Mouse (Mus musculus): ENCODE results near the gene Ipo11. TPM values are rescaled to one million over a fixed set of nuclear protein-coding genes. Genes with fewer than 3 reads are reported as not detected.

The Ipo11 gene
- polyA plus RNA-seq, 1 experiment from 2014 or later, result 73.4 TPM

DNA sequence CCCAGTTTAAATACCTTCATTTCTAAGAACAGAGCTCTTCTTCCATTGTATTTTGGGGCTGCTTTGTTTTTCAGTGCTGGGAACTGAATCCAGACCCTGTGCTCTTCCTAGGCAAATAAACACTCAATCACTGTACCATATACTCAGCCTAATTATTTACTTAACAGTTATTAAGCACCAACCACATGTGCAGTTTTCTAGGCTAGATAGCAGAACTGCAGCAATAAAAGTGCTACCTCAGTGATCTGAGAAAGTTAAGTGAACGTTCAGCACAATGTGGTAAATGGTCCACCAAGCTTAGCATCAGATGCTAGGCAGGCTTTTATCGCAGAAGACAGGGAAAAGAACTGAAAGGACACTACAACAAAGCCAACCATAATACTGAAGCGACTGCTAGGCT is 32.1 kb downstream of the Ipo11 start:
- no peak for DNase-seq
- no peak for TF ChIP-seq CTCF (IDR thresholded peaks at IDR 0.05; ENCODE audit: low read depth)
- Histone ChIP-seq H3K4me2 (no peak overlapping the region), H3K9me3 (ENCODE audit: low read depth, low read length) (no peaks in the 10 kb centered on the region), H3K36me3 (ENCODE audit: insufficient read depth) (peaks cover 45% of the 10 kb centered on the region), H3K4me1 (ENCODE audit: insufficient read depth) (no peaks in the 10 kb centered on the region), H3K4me3 (ENCODE audit: low read depth, low read length) (no peak overlapping the region), H3K27ac (ENCODE audit: low read depth) (no peak overlapping the region), H3K27me3 (ENCODE audit: insufficient read depth, low read length) (no peaks in the 10 kb centered on the region), H3K9ac (no peak overlapping the region)
- no peak for ATAC-seq (ENCODE audit: insufficient read depth)
- 87% methylated on average over 3 of the region's 3 CpGs for WGBS

DNA sequence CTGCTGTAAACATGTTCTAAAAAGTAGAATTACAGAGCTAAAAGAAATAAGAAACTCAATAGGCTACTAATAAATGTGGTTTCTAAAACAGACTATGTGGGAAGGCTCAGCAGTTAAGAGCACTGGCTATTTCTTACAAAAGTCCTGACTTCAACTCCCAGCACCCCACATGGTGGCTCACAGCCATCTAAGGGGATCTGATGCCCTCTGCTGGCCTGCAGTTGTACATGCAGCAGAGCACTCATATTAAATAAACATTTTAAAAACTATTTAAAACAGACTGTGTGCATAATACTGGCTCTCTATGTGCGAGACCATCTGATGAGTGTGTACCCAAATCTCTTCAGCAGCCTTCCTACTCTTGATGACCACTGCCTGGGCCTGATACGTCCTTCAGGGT is 42.5 kb downstream of the Ipo11 start:
- Histone ChIP-seq H3K9ac (no peak overlapping the region), H3K4me1 (ENCODE audit: insufficient read depth) (no peaks in the 10 kb centered on the region), H3K4me2 (no peak overlapping the region), H3K9me3 (ENCODE audit: low read depth, low read length) (no peaks in the 10 kb centered on the region), H3K27ac (ENCODE audit: low read depth) (no peak overlapping the region), H3K4me3 (ENCODE audit: low read depth, low read length) (no peak overlapping the region), H3K27me3 (ENCODE audit: insufficient read depth, low read length) (no peaks in the 10 kb centered on the region), H3K36me3 (ENCODE audit: insufficient read depth) (peaks cover 44% of the 10 kb centered on the region)
- TF ChIP-seq CTCF (IDR thresholded peaks at IDR 0.05; ENCODE audit: low read depth), result peak; percentile 41; the same call in 1 of the 2 replicates
- ATAC-seq (ENCODE audit: insufficient read depth) (no peak), DNase-seq (peak; percentile 10)
- WGBS, result 93% methylated on average over 2 of the region's 2 CpGs

- no peak overlapping the region for H3K9ac ChIP-seq
- no peak for TF ChIP-seq CTCF (IDR thresholded peaks at IDR 0.05; ENCODE audit: low read depth)
- no peak overlapping the region for H3K4me2 ChIP-seq
- H3K4me1 ChIP-seq (ENCODE audit: insufficient read depth), result no peaks in the 10 kb centered on the region
- 82% methylated on average over 5 of the region's 5 CpGs for WGBS
- H3K9me3 ChIP-seq (ENCODE audit: low read depth, low read length), result no peaks in the 10 kb centered on the region
- H3K4me3 ChIP-seq (ENCODE audit: low read depth, low read length), result no peak overlapping the region
- H3K27ac ChIP-seq (ENCODE audit: low read depth), result no peak overlapping the region
- H3K36me3 ChIP-seq (ENCODE audit: insufficient read depth), result peaks cover 44% of the 10 kb centered on the region
- ATAC-seq (ENCODE audit: insufficient read depth) (no peak), DNase-seq (no peak)
- no peaks in the 10 kb centered on the region for H3K27me3 ChIP-seq (ENCODE audit: insufficient read depth, low read length)
Observed at GRCm38 (mm10) chr13:106893701-106894100, 43.1 kb downstream of the Ipo11 start.

DNA sequence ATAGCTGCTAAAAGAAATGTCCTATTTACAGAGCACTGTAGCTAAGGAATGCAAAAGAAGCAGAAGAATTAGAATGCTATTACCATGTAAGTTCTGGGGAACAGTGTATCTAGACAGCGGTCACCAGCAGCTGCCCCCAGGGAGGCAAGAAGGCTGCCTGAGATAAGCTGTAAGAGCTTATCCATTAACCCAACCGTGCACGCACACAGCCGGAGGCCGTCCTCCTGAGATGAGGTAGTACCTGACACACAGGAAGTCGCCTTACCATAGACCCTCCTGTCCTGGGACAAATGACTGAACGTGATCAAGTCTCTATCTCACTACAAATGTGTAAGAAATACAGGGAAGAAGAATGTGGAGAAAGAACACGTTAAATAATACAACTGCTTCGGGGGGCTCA is 43.6 kb downstream of the Ipo11 start:
- no peak overlapping the region for H3K4me3 ChIP-seq (ENCODE audit: low read depth, low read length)
- ATAC-seq (ENCODE audit: insufficient read depth), result no peak; the same call in 1 of the 2 replicates
- no peaks in the 10 kb centered on the region for H3K9me3 ChIP-seq (ENCODE audit: low read depth, low read length)
- WGBS, result 78% methylated on average over 9 of the region's 9 CpGs
- H3K9ac ChIP-seq, result no peak overlapping the region
- peaks cover 44% of the 10 kb centered on the region for H3K36me3 ChIP-seq (ENCODE audit: insufficient read depth)
- H3K27ac ChIP-seq (ENCODE audit: low read depth), result no peak overlapping the region
- no peak overlapping the region for H3K4me2 ChIP-seq
- no peaks in the 10 kb centered on the region for H3K4me1 ChIP-seq (ENCODE audit: insufficient read depth)
- no peaks in the 10 kb centered on the region for H3K27me3 ChIP-seq (ENCODE audit: insufficient read depth, low read length)
- no peak for TF ChIP-seq CTCF (IDR thresholded peaks at IDR 0.05; ENCODE audit: low read depth)
- DNase-seq, result no peak

DNA sequence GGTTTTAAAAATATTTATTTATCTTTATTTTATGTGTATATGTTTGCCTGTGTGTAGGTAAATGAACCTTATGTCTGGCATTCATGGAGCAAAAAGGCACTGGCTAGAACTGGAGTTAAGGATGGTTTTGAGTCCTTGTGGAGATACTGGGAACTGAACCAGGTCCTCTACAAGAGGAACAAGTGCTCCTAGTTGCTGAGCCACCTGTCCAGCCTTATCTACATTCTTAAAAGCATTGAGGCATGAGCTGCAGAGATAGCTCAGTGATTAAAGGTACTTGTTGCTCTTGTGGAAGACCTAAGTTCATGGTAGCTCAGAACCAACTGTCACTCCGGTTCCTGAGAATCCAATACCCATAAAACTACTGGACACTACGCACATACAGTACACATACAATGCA is 49.4 kb downstream of the Ipo11 start:
- no peak for TF ChIP-seq CTCF (IDR thresholded peaks at IDR 0.05; ENCODE audit: low read depth)
- Histone ChIP-seq H3K27ac (ENCODE audit: low read depth) (no peak overlapping the region), H3K36me3 (ENCODE audit: insufficient read depth) (peaks cover 13% of the 10 kb centered on the region), H3K9ac (no peak overlapping the region), H3K4me3 (ENCODE audit: low read depth, low read length) (no peak overlapping the region), H3K27me3 (ENCODE audit: insufficient read depth, low read length) (no peaks in the 10 kb centered on the region), H3K4me2 (no peak overlapping the region), H3K4me1 (ENCODE audit: insufficient read depth) (no peaks in the 10 kb centered on the region), H3K9me3 (ENCODE audit: low read depth, low read length) (no peaks in the 10 kb centered on the region)
- ATAC-seq (ENCODE audit: insufficient read depth) (no peak), DNase-seq (no peak)
- WGBS, result 94% methylated on average over 2 of the region's 2 CpGs

GRCm38 (mm10) chr13:106884249-106884648 is 52.5 kb downstream of the Ipo11 start:
- DNase-seq, result no peak
- Histone ChIP-seq H3K9ac (no peak overlapping the region), H3K4me2 (no peak overlapping the region), H3K9me3 (ENCODE audit: low read depth, low read length) (no peaks in the 10 kb centered on the region), H3K27me3 (ENCODE audit: insufficient read depth, low read length) (no peaks in the 10 kb centered on the region), H3K27ac (ENCODE audit: low read depth) (no peak overlapping the region), H3K36me3 (ENCODE audit: insufficient read depth) (peaks cover 23% of the 10 kb centered on the region), H3K4me1 (ENCODE audit: insufficient read depth) (no peaks in the 10 kb centered on the region), H3K4me3 (ENCODE audit: low read depth, low read length) (no peak overlapping the region)
- WGBS, result 91% methylated on average over 4 of the region's 4 CpGs
- ATAC-seq (ENCODE audit: insufficient read depth), result no peak
- no peak for TF ChIP-seq CTCF (IDR thresholded peaks at IDR 0.05; ENCODE audit: low read depth)

DNA sequence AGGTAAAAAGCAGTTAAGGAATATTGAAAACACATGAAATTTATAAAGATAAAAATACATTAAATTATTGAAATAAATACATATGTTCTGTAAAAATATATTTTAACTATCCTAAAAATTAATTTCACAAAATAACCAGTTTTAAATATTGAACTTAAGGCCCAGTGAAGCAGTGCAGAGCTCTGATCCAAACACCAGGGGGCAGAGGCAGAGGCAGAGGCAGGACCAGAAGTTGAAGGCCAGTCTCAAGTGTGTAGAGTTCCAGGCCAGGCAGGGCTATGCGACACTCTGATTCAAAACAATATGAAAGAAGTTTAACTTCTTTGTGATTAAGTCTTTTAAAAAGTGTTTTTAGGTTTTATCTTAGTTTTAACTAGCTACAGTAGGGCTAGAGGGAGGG is 60.5 kb downstream of the Ipo11 start:
- H3K4me3 ChIP-seq (ENCODE audit: low read depth, low read length), result no peak overlapping the region
- H3K27me3 ChIP-seq (ENCODE audit: insufficient read depth, low read length), result no peaks in the 10 kb centered on the region
- TF ChIP-seq CTCF (IDR thresholded peaks at IDR 0.05; ENCODE audit: low read depth), result peak; percentile 37
- DNase-seq, result peak; percentile 7
- ATAC-seq (ENCODE audit: insufficient read depth), result no peak
- H3K27ac ChIP-seq (ENCODE audit: low read depth), result no peak overlapping the region
- no peaks in the 10 kb centered on the region for H3K4me1 ChIP-seq (ENCODE audit: insufficient read depth)
- H3K36me3 ChIP-seq (ENCODE audit: insufficient read depth), result peaks cover 27% of the 10 kb centered on the region
- 89% methylated on average over 1 of the region's 1 CpGs for WGBS
- H3K9me3 ChIP-seq (ENCODE audit: low read depth, low read length), result no peaks in the 10 kb centered on the region
- no peak overlapping the region for H3K9ac ChIP-seq
- no peak overlapping the region for H3K4me2 ChIP-seq

DNA sequence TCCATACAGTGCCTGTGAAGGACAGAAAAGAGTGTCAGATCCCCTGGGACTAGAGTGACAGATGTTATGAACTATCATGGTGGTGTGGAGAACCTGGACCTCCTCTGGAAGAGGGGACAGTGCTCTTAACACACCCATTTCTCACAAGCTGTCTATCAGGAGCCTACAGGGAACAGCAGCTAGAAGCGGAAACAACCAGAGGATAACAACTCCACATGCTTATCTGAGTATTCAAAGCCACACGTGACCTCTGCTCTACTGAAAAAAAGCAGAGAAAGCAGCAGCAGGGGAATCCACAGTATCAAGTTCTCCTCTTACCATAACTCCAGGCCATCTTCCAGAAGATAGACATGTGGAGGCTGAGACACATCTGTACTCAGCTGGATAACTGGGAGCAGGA is 71.2 kb downstream of the Ipo11 start:
- no peaks in the 10 kb centered on the region for H3K4me1 ChIP-seq (ENCODE audit: insufficient read depth)
- no peak overlapping the region for H3K9ac ChIP-seq
- no peak overlapping the region for H3K27ac ChIP-seq (ENCODE audit: low read depth)
- WGBS, result 79% methylated on average over 2 of the region's 2 CpGs
- H3K36me3 ChIP-seq (ENCODE audit: insufficient read depth), result peaks cover 28% of the 10 kb centered on the region
- no peak overlapping the region for H3K4me2 ChIP-seq
- no peak for TF ChIP-seq CTCF (IDR thresholded peaks at IDR 0.05; ENCODE audit: low read depth)
- DNase-seq (no peak), ATAC-seq (ENCODE audit: insufficient read depth) (no peak)
- H3K4me3 ChIP-seq (ENCODE audit: low read depth, low read length), result no peak overlapping the region
- H3K9me3 ChIP-seq (ENCODE audit: low read depth, low read length), result no peaks in the 10 kb centered on the region
- H3K27me3 ChIP-seq (ENCODE audit: insufficient read depth, low read length), result no peaks in the 10 kb centered on the region
